Mouse (Mus musculus): ENCODE measurements around the gene Spata3. TPM values are rescaled to one million over a fixed set of nuclear protein-coding genes. Genes with fewer than 3 reads are reported as not detected.
A peak's percentile ranks its signal among the peaks of the same experiment; 100 is the strongest.
"Not testable (repeated sequence)": the region's sequence is repeated elsewhere in the genome, so short reads cannot be mapped to it uniquely, and the experiment has no call there.

Spata3 gene
- polyA plus RNA-seq, 1 experiment from 2014 or later = 0.67 TPM

DNA sequence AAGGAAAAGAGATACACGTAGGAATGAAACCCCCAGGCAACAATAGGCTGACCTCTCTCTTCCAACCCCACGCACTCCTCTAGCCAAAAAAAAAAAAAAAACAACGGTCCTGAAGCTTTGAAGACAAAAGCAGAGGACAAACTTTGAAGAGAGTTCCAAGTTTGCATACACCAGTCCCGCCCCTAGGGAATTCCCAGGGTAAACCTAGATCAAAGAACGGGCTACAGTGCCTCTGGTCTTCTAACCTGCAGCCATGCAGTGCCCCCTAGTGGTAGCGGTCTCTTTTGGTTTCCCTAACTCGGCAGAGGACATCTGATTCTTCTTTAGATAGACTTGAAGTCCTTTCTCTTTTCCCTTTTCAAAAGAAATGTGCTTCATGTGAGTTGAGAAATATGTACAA, 8.8 kb upstream of the Spata3 start:
- H3K4me2 ChIP-seq (ENCODE audit: low read length) = peak overlapping the region; percentile 19; the same call in 1 of the 2 replicates
- no peak overlapping the region for H3K4me3 ChIP-seq (ENCODE audit: low read depth, low read length)
- H3K4me1 ChIP-seq (ENCODE audit: control insufficient read depth, insufficient read depth, low read length) = no peaks in the 10 kb centered on the region; the same call in 1 of the 2 replicates
- H3K27me3 ChIP-seq (ENCODE audit: control insufficient read depth, insufficient read depth, low read depth, low read length) = no peaks in the 10 kb centered on the region
- peak; percentile 82 for ATAC-seq
- H3K9ac ChIP-seq (ENCODE audit: low read depth, low read length) = no peak overlapping the region
- no peaks in the 10 kb centered on the region for H3K9me3 ChIP-seq (replicated peaks; ENCODE audit: control insufficient read depth, low read length, poor library complexity, severe bottlenecking)
- under 1% methylated on average over 7 of the region's 7 CpGs for WGBS
- H3K36me3 ChIP-seq (ENCODE audit: control insufficient read depth, insufficient read depth, low read length) = no peaks in the 10 kb centered on the region
- H3K27ac ChIP-seq (ENCODE audit: low read length) = no peak overlapping the region

DNA sequence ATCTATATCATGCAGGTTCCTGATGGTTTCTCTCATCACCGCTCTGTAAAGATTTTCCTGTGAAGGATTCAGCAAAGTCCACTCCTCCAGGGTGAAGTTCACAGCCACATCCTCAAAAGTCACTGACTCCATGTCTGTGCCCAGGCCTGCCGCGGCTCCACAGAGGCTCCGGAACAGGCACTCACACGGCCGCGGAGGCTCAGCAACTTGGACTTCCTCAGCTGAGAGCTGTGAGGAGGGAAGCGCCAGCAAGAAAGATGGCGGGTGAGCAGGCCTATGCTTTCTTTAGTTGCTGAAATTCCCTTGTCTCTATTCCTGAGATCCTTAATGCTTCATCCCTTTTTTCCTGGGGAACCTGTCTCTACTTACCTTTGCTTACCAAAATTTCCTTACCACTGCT, 858 bp upstream of the Spata3 start:
- ATAC-seq; H3K36me3 ChIP-seq (ENCODE audit: control insufficient read depth, insufficient read depth, low read length); H3K4me3 ChIP-seq (ENCODE audit: low read depth, low read length); H3K27ac ChIP-seq (ENCODE audit: low read length); H3K9ac ChIP-seq (ENCODE audit: low read depth, low read length); H3K27me3 ChIP-seq (ENCODE audit: control insufficient read depth, insufficient read depth, low read depth, low read length); H3K9me3 ChIP-seq (replicated peaks; ENCODE audit: control insufficient read depth, low read length, poor library complexity, severe bottlenecking); H3K4me2 ChIP-seq (ENCODE audit: low read length); H3K4me1 ChIP-seq (ENCODE audit: control insufficient read depth, insufficient read depth, low read length): not testable (repeated sequence)
- 95% methylated on average over 9 of the region's 9 CpGs for WGBS

DNA sequence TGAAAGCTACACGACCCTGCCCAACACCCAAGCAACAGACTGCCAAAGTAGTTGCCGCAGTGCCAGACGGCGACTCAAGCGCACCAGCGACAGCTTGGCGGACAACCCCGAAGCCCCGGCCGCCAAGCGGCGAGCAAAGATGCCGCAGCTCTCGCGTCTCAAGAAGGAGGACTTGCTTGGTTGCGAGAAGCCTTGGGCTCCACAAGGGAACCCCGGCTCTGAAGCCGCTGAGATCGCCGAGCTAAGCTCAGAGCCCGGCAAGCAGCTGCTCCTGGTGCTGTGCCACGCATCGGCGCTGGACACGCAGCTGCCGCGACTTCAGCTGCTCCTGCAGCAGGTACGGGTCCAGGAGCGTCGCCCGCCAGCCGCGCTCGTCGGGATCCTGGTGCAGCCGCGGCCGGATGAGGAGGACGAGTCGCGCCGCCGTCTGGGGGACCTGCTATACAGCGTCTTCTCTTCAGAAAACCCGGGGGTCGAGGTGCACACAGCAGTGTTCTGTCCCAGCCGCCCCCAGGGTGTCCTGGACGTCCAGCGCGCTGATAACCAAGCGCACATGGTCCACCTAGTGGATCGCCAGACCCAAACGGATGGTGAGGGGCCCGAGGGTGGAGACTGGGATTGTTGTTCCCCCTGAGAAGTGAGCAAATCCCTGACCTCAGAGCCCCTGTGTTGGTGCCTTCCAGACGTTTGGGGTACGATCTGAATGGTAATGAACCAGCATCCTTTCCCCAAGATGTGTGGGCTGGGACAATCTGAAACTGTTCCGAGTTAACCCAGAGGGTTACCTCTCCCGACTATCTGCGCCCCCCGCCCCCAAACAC, 1.8 kb downstream of the Spata3 start:
- Histone ChIP-seq H3K27me3 (ENCODE audit: control insufficient read depth, insufficient read depth, low read depth, low read length) (no peaks in the 10 kb centered on the region; the same call in 1 of the 2 replicates), H3K4me2 (ENCODE audit: low read length) (peak overlapping the region; percentile 96), H3K4me3 (ENCODE audit: low read depth, low read length) (peak overlapping the region; percentile 61), H3K27ac (ENCODE audit: low read length) (0 out of 2 replicates have a peak overlapping the region, but pooled peaks have one; percentile 47), H3K4me1 (ENCODE audit: control insufficient read depth, insufficient read depth, low read length) (peaks cover 3% of the 10 kb centered on the region; the same call in 1 of the 2 replicates), H3K9me3 (replicated peaks; ENCODE audit: control insufficient read depth, low read length, poor library complexity, severe bottlenecking) (no peaks in the 10 kb centered on the region), H3K36me3 (ENCODE audit: control insufficient read depth, insufficient read depth, low read length) (no peaks in the 10 kb centered on the region), H3K9ac (ENCODE audit: low read depth, low read length) (peak overlapping the region; percentile 77)
- ATAC-seq = peak; percentile 90
- 3% methylated on average over 59 of the region's 60 CpGs for WGBS

DNA sequence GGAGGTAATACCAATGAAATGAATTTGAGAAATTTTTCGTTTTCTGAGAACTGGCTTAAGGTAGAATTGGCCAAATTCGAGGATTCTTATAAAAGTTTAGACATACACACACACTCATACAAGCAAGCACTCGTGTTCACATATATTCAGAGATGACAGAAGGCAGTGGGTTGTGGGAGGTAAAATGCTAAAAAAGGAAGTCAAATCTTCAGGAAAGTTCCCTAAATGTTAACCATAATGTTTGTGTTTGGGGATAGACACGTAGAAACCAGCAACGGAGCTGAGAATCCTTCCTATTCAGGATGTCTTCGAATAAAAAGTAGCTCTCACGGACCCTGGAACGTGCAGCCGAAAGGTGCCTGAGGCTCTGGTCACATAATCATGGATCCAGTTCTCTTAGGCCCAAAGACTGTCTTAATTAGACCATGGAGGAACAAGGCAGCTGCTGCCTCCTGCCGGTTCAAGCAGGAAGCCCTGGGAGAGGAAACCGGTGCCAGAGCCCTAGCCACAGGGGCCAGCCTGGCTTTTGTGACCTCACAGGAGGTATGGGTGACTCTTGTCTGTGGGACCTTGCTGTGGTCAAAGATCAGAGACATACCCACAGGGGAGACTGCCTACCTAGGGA, 4.9 kb downstream of the Spata3 start:
- WGBS = 71% methylated on average over 11 of the region's 11 CpGs
- no peaks in the 10 kb centered on the region; the same call in 1 of the 2 replicates for H3K27me3 ChIP-seq (ENCODE audit: control insufficient read depth, insufficient read depth, low read depth, low read length)
- no peaks in the 10 kb centered on the region for H3K36me3 ChIP-seq (ENCODE audit: control insufficient read depth, insufficient read depth, low read length)
- H3K4me1 ChIP-seq (ENCODE audit: control insufficient read depth, insufficient read depth, low read length) = peaks cover 3% of the 10 kb centered on the region; the same call in 1 of the 2 replicates
- no peak overlapping the region for H3K27ac ChIP-seq (ENCODE audit: low read length)
- ATAC-seq = no peak
- no peak overlapping the region for H3K9ac ChIP-seq (ENCODE audit: low read depth, low read length)
- H3K9me3 ChIP-seq (replicated peaks; ENCODE audit: control insufficient read depth, low read length, poor library complexity, severe bottlenecking) = no peaks in the 10 kb centered on the region
- H3K4me2 ChIP-seq (ENCODE audit: low read length) = no peak overlapping the region
- no peak overlapping the region for H3K4me3 ChIP-seq (ENCODE audit: low read depth, low read length)

DNA sequence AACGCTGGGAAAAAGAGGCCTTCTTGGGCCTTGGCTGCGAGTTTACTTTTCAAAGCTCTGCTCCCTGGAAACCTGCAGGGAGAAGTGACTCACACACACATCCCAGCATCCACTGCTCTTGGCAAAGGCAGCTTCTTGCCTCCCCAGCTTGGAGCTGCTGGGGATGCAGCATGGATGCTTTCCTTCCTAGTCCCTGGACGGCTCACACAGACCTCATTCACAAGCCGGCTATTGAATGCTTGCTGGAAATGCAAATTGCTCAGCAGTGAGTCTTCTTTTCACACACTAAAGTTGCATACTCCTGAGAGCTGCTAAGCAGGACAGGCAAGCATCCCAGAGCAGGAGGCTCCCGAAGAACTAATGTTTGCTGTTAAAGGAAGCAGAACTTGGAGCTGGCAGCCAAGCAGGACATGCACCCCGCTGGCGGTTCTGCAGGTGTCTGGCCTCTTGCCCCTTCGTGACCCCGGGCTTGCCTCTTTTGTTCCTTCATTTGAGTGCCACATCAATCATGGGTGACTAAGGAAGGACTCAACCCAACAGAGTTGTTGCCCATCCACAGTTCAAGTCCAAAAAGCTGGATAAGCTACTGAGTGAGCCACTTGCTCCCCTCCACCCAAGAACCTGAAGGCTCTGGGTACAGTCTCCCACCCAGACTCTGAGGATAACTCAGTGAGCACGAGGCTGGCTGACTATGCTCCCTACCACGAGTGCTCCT, 15.8 kb downstream of the Spata3 start:
- peak; percentile 92 for ATAC-seq
- H3K4me2 ChIP-seq (ENCODE audit: low read length) = no peak overlapping the region
- no peak overlapping the region for H3K4me3 ChIP-seq (ENCODE audit: low read depth, low read length)
- no peak overlapping the region for H3K9ac ChIP-seq (ENCODE audit: low read depth, low read length)
- no peaks in the 10 kb centered on the region for H3K4me1 ChIP-seq (ENCODE audit: control insufficient read depth, insufficient read depth, low read length)
- peak overlapping the region; percentile 75 for H3K27ac ChIP-seq (ENCODE audit: low read length)
- no peaks in the 10 kb centered on the region for H3K27me3 ChIP-seq (ENCODE audit: control insufficient read depth, insufficient read depth, low read depth, low read length)
- no peaks in the 10 kb centered on the region for H3K9me3 ChIP-seq (replicated peaks; ENCODE audit: control insufficient read depth, low read length, poor library complexity, severe bottlenecking)
- H3K36me3 ChIP-seq (ENCODE audit: control insufficient read depth, insufficient read depth, low read length) = no peaks in the 10 kb centered on the region
- 12% methylated on average over 11 of the region's 11 CpGs for WGBS

DNA sequence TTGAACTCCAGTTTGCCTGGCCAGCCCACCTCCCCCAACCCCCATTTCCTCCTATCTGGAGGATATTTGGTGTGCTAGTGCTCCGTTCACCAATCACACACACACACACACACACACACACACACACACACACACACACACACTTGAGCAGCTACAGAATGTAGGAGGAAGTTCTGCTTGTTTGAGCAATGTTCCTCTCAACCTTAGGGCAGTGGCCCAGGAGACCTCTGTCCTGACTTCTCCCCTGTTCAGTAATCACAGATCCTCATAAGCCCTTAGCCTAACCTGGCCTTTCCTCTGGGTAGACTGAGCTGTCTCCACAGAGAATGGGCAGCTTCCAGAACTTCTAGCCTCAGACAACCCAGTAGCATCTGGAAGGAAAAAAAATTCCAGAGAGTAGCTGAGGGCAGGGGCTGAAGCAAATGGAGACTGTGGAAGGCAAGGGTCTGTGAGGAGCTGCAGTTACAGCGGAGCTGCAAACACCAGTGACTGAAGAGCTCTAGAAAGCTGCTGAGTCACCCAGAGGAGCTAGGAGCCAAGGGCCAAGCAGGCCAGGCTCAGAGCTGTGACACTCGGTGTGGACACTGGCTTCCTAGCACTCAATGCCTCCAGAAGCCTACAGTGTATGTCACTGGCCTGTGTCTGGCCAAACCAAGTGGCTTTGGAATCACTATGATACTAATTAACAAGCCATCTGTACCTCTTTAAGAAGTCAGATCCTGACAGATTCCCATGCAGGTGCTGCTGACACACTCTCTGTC, 21.8 kb downstream of the Spata3 start:
- no peak overlapping the region for H3K9ac ChIP-seq (ENCODE audit: low read depth, low read length)
- no peak overlapping the region for H3K4me3 ChIP-seq (ENCODE audit: low read depth, low read length)
- no peaks in the 10 kb centered on the region for H3K4me1 ChIP-seq (ENCODE audit: control insufficient read depth, insufficient read depth, low read length)
- peaks cover 8% of the 10 kb centered on the region; the same call in 1 of the 2 replicates for H3K9me3 ChIP-seq (replicated peaks; ENCODE audit: control insufficient read depth, low read length, poor library complexity, severe bottlenecking)
- H3K36me3 ChIP-seq (ENCODE audit: control insufficient read depth, insufficient read depth, low read length) = no peaks in the 10 kb centered on the region
- no peak for ATAC-seq
- no peaks in the 10 kb centered on the region for H3K27me3 ChIP-seq (ENCODE audit: control insufficient read depth, insufficient read depth, low read depth, low read length)
- H3K27ac ChIP-seq (ENCODE audit: low read length) = no peak overlapping the region
- H3K4me2 ChIP-seq (ENCODE audit: low read length) = no peak overlapping the region
- WGBS = 74% methylated on average over 2 of the region's 3 CpGs

DNA sequence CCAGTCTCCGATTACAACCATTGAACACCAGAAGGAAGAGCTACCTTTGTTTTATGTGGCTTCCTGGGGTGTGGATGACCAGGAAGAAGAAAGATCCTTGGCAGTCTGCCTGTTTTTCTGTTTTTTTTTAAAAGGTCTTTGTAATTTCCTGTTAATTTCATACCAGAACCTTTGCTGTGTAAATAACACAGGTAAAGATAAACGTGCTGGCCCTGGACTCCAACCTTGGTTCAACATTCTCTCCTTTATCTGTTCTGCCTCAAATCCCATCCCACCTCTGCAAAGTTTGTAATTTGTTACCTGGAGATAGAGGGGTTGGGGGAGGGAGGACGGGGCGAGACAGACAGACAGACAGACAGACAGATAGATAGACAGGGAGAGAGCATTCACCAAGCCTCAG, 23.5 kb downstream of the Spata3 start:
- Histone ChIP-seq H3K36me3 (ENCODE audit: control insufficient read depth, insufficient read depth, low read length) (no peaks in the 10 kb centered on the region), H3K4me3 (ENCODE audit: low read depth, low read length) (no peak overlapping the region), H3K9me3 (replicated peaks; ENCODE audit: control insufficient read depth, low read length, poor library complexity, severe bottlenecking) (peaks cover 8% of the 10 kb centered on the region; the same call in 1 of the 2 replicates), H3K4me1 (ENCODE audit: control insufficient read depth, insufficient read depth, low read length) (no peaks in the 10 kb centered on the region), H3K27me3 (ENCODE audit: control insufficient read depth, insufficient read depth, low read depth, low read length) (peaks cover 8% of the 10 kb centered on the region), H3K9ac (ENCODE audit: low read depth, low read length) (no peak overlapping the region), H3K27ac (ENCODE audit: low read length) (no peak overlapping the region), H3K4me2 (ENCODE audit: low read length) (no peak overlapping the region)
- ATAC-seq = no peak
- WGBS = 60% methylated on average over 4 of the region's 4 CpGs

DNA sequence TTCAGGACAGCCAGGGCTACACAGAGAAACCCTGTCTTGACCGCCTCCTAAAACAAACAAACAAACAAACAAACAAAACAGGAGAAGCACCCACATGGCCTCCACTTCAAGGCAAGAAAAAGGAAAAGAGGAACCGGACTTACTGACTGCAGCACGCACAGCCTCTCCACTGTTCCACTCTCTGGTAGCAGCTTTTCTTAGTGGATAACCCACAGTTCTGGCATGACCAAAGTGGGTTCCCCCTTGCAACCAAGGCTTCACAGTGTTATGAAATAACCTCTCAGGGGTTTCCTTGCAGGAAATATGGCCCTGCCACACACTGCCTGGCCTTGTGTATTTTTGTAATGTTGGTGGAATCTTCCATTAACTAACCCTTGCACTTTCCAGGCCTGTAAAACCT, 24.2 kb downstream of the Spata3 start:
- 96% methylated on average over 3 of the region's 3 CpGs for WGBS
- no peak overlapping the region for H3K4me3 ChIP-seq (ENCODE audit: low read depth, low read length)
- no peak for ATAC-seq
- no peak overlapping the region for H3K9ac ChIP-seq (ENCODE audit: low read depth, low read length)
- no peaks in the 10 kb centered on the region for H3K4me1 ChIP-seq (ENCODE audit: control insufficient read depth, insufficient read depth, low read length)
- H3K9me3 ChIP-seq (replicated peaks; ENCODE audit: control insufficient read depth, low read length, poor library complexity, severe bottlenecking) = peaks cover 8% of the 10 kb centered on the region; the same call in 1 of the 2 replicates
- H3K36me3 ChIP-seq (ENCODE audit: control insufficient read depth, insufficient read depth, low read length) = no peaks in the 10 kb centered on the region
- H3K27ac ChIP-seq (ENCODE audit: low read length) = no peak overlapping the region
- peaks cover 8% of the 10 kb centered on the region for H3K27me3 ChIP-seq (ENCODE audit: control insufficient read depth, insufficient read depth, low read depth, low read length)
- H3K4me2 ChIP-seq (ENCODE audit: low read length) = no peak overlapping the region

Measured in midbrain, embryonic 16.5 days (tissue).